Mouse (Mus musculus) monocyte, adult 5-6 weeks (primary cell): Measurements from ENCODE around the gene Prkag3. TPM values are rescaled to one million over a fixed set of nuclear protein-coding genes. Genes with fewer than 3 reads are reported as not detected.

Experiments used
- ATAC-seq: fragments of 153-309, 156-312 bp; replicated peaks from 2 replicates; pipeline ENCODE4 v1.8.0; 2017; ENCODE audit warnings: mild to moderate bottlenecking; ENCODE audit not compliant: low TSS enrichment, insufficient number of reproducible peaks, severe bottlenecking, poor library complexity, low FRiP score
- total RNA-seq: library from RNA; stranded (forward); fragments of 200-1000, 200-491, 200-594 nt; gene quantifications from 3 replicates; pipeline ENCODE4 v1.2.3, GENCODE M21; 2017

The Prkag3 gene
- total RNA-seq, result not detected in 3 replicates

- ATAC-seq, result no peak
Measured at GRCm38 (mm10) chr1:74748643-74749271, at the start of gene Prkag3. Gene Prkag3 (minus strand): TSS chr1:74749221.

- ATAC-seq, result no peak
Measured at GRCm38 (mm10) chr1:74797459-74797858, 48.4 kb upstream of the Prkag3 start.

GRCm38 (mm10) chr1:74795145-74795529 lies 46.1 kb upstream of the Prkag3 start:
- ATAC-seq, result no peak

- no peak for ATAC-seq
Measured at GRCm38 (mm10) chr1:74794487-74795144, 45.6 kb upstream of the Prkag3 start.

GRCm38 (mm10) chr1:74792831-74793660 lies 44.0 kb upstream of the Prkag3 start:
- no peak for ATAC-seq

GRCm38 (mm10) chr1:74791249-74791648 lies 42.2 kb upstream of the Prkag3 start, which contains the start of gene Wnt10a:
Gene Wnt10a (plus strand): TSS chr1:74791516.
- no peak for ATAC-seq

- ATAC-seq, result no peak
Measured at GRCm38 (mm10) chr1:74790095-74790494, 41.1 kb upstream of the Prkag3 start.

GRCm38 (mm10) chr1:74788603-74789176 lies 39.7 kb upstream of the Prkag3 start:
- ATAC-seq, result no peak

- peak; percentile 53 for ATAC-seq
Measured at GRCm38 (mm10) chr1:74787846-74788245, 38.8 kb upstream of the Prkag3 start.

GRCm38 (mm10) chr1:74784041-74784759 lies 35.2 kb upstream of the Prkag3 start:
- 0 out of 2 replicates have a peak, but pooled peaks have one; percentile 46 for ATAC-seq

- ATAC-seq, result no peak
Measured at GRCm38 (mm10) chr1:74783554-74783953, 34.5 kb upstream of the Prkag3 start.

GRCm38 (mm10) chr1:74782045-74782444 lies 33.0 kb upstream of the Prkag3 start:
- peak; percentile 70; the same call in 1 of the 2 replicates for ATAC-seq

- no peak for ATAC-seq
Measured at GRCm38 (mm10) chr1:74778934-74779486, 30.0 kb upstream of the Prkag3 start.

GRCm38 (mm10) chr1:74775816-74776215 lies 26.8 kb upstream of the Prkag3 start:
- peak; percentile 48 for ATAC-seq

GRCm38 (mm10) chr1:74774062-74774461 lies 25.0 kb upstream of the Prkag3 start:
- ATAC-seq, result no peak

- peak; percentile 84 for ATAC-seq
Measured at GRCm38 (mm10) chr1:74773136-74773535, 24.1 kb upstream of the Prkag3 start.

GRCm38 (mm10) chr1:74771931-74772620 lies 23.1 kb upstream of the Prkag3 start:
- ATAC-seq, result no peak

GRCm38 (mm10) chr1:74771845-74771930 lies 22.7 kb upstream of the Prkag3 start, which contains the start of gene Wnt6:
Gene Wnt6 (plus strand): TSS chr1:74771892.
- no peak for ATAC-seq
